Mouse (Mus musculus) cerebellum, adult 9-11 months (tissue): ENCODE results near the gene Tbc1d2.

Experiments
- DNase-seq: peaks from one replicate; pipeline ENCODE4 v3.0.0; 2022

Gene Tbc1d2

GRCm38 (mm10) chr4:46650086-46650753, at the start of gene Tbc1d2:
TSS of gene Tbc1d2 (minus strand) at chr4:46650209.
- DNase-seq, result peak; percentile 94

- DNase-seq, result peak; percentile 57
Observed at GRCm38 (mm10) chr4:46696467-46696866, 46.5 kb upstream of the Tbc1d2 start.

GRCm38 (mm10) chr4:46690565-46690964, 40.6 kb upstream of the Tbc1d2 start:
- DNase-seq, result peak; percentile 95

- peak; percentile 63 for DNase-seq
Observed at GRCm38 (mm10) chr4:46690023-46690420, 40.0 kb upstream of the Tbc1d2 start.

GRCm38 (mm10) chr4:46689397-46690022, 39.5 kb upstream of the Tbc1d2 start:
- peak; percentile 87 for DNase-seq

GRCm38 (mm10) chr4:46688213-46688832, 38.3 kb upstream of the Tbc1d2 start:
- no peak for DNase-seq

- DNase-seq, result peak; percentile 71
Observed at GRCm38 (mm10) chr4:46684160-46684559, 34.2 kb upstream of the Tbc1d2 start.

- no peak for DNase-seq
Observed at GRCm38 (mm10) chr4:46676646-46677045, 26.6 kb upstream of the Tbc1d2 start.

- DNase-seq, result no peak
Observed at GRCm38 (mm10) chr4:46675992-46676391, 26.0 kb upstream of the Tbc1d2 start.

- no peak for DNase-seq
Observed at GRCm38 (mm10) chr4:46675272-46675785, 25.3 kb upstream of the Tbc1d2 start.

- DNase-seq, result no peak
Observed at GRCm38 (mm10) chr4:46668620-46669019, 18.6 kb upstream of the Tbc1d2 start.

- DNase-seq, result no peak
Observed at GRCm38 (mm10) chr4:46666420-46666819, 16.4 kb upstream of the Tbc1d2 start.

- DNase-seq, result no peak
Observed at GRCm38 (mm10) chr4:46665371-46665774, 15.4 kb upstream of the Tbc1d2 start.

GRCm38 (mm10) chr4:46664123-46665009, 14.4 kb upstream of the Tbc1d2 start:
- no peak for DNase-seq

- DNase-seq, result no peak
Observed at GRCm38 (mm10) chr4:46661433-46661832, 11.4 kb upstream of the Tbc1d2 start.

- DNase-seq, result no peak
Observed at GRCm38 (mm10) chr4:46658946-46659345, 8.9 kb upstream of the Tbc1d2 start.

- DNase-seq, result peak; percentile 63
Observed at GRCm38 (mm10) chr4:46657116-46657515, 7.1 kb upstream of the Tbc1d2 start.

- no peak for DNase-seq
Observed at GRCm38 (mm10) chr4:46655956-46656355, 5.9 kb upstream of the Tbc1d2 start.

- no peak for DNase-seq
Observed at GRCm38 (mm10) chr4:46655298-46655697, 5.3 kb upstream of the Tbc1d2 start.

- DNase-seq, result no peak
Observed at GRCm38 (mm10) chr4:46649161-46649560, 848 bp downstream of the Tbc1d2 start.

- no peak for DNase-seq
Observed at GRCm38 (mm10) chr4:46643676-46644112, 6.3 kb downstream of the Tbc1d2 start.

- DNase-seq, result no peak
Observed at GRCm38 (mm10) chr4:46642924-46643675, 6.9 kb downstream of the Tbc1d2 start.
